ENCODE assay signal across 14 mouse cellular contexts in genomic region chr1:191330356-191330755, GRCm38 (mm10).
"Had no signal": no experiment of that assay in that cellular context is flagged by ENCODE, and none has a peak within 500 bp of the region (broad histone marks: within the 10 kb centered on the region; RNA-seq: fewer than 3 reads in every experiment).

No protein-coding gene starts in this region.

- H3K4me2 ChIP-seq: intestine, embryonic 15.5 days; liver, embryonic 11.5 days; liver, embryonic 15.5 days; lung, embryonic 14.5 days; neural tube, embryonic 15.5 days had no signal

- ATAC-seq: intestine, embryonic 15.5 days had no signal

- H3K27me3 ChIP-seq: intestine, embryonic 15.5 days; liver, embryonic 15.5 days; neural tube, embryonic 15.5 days had no signal

- H3K9me3 ChIP-seq: intestine, embryonic 15.5 days; limb, embryonic 10.5 days; liver, embryonic 15.5 days; midbrain, embryonic 10.5 days; neural tube, embryonic 15.5 days had no signal

- H3K27ac ChIP-seq: intestine, embryonic 15.5 days; left cerebral cortex, adult 2 months; limb, embryonic 10.5 days; liver, embryonic 15.5 days; midbrain, embryonic 10.5 days; neural tube, embryonic 15.5 days had no signal

- H3K9ac ChIP-seq: intestine, embryonic 15.5 days; liver, embryonic 15.5 days; lung, embryonic 14.5 days; neural tube, embryonic 15.5 days had no signal

- DNase-seq: lung, embryonic 14.5 days; lung, postnatal 36 days; midbrain, embryonic 14.5 days; right cerebral cortex, adult 18-20 months; right cerebral cortex, postnatal 25 days; thymus, postnatal 36 days had no signal

- H3K4me3 ChIP-seq: intestine, embryonic 15.5 days; left cerebral cortex, adult 2 months; limb, embryonic 10.5 days; liver, embryonic 15.5 days; midbrain, embryonic 10.5 days; myocyte; neural tube, embryonic 15.5 days had no signal
